Mouse (Mus musculus): ENCODE measurements around the gene Slc30a5.
"Not testable (repeated sequence)": the region's sequence is repeated elsewhere in the genome, so short reads cannot be mapped to it uniquely, and the experiment has no call there.

The Slc30a5 gene

GRCm38 (mm10) chr13:100841741-100842140, 8.5 kb upstream of the Slc30a5 start:
- DNase-seq (ENCODE audit: low spot score): no peak

GRCm38 (mm10) chr13:100834777-100835176, 1.6 kb upstream of the Slc30a5 start:
- no peak for DNase-seq (ENCODE audit: low spot score)

GRCm38 (mm10) chr13:100833640-100834002, 394 bp upstream of the Slc30a5 start:
- no peak for DNase-seq (ENCODE audit: low spot score)

- DNase-seq (ENCODE audit: low spot score): no peak
Measured at GRCm38 (mm10) chr13:100832188-100832587, 1.0 kb downstream of the Slc30a5 start.

- DNase-seq (ENCODE audit: low spot score): no peak
Measured at GRCm38 (mm10) chr13:100831123-100831522, 2.1 kb downstream of the Slc30a5 start.

- DNase-seq (ENCODE audit: low spot score): no peak
Measured at GRCm38 (mm10) chr13:100825627-100826410, 7.4 kb downstream of the Slc30a5 start.

- no peak for DNase-seq (ENCODE audit: low spot score)
Measured at GRCm38 (mm10) chr13:100824916-100825315, 8.3 kb downstream of the Slc30a5 start.

- DNase-seq (ENCODE audit: low spot score): no peak
Measured at GRCm38 (mm10) chr13:100824306-100824705, 8.9 kb downstream of the Slc30a5 start.

GRCm38 (mm10) chr13:100823863-100824262, 9.4 kb downstream of the Slc30a5 start:
- no peak for DNase-seq (ENCODE audit: low spot score)

GRCm38 (mm10) chr13:100814451-100814850, 18.8 kb downstream of the Slc30a5 start:
- no peak for DNase-seq (ENCODE audit: low spot score)

- DNase-seq (ENCODE audit: low spot score): no peak
Measured at GRCm38 (mm10) chr13:100805776-100806175, 27.5 kb downstream of the Slc30a5 start.

GRCm38 (mm10) chr13:100797171-100797570, 36.1 kb downstream of the Slc30a5 start:
- no peak for DNase-seq (ENCODE audit: low spot score)

- no peak for DNase-seq (ENCODE audit: low spot score)
Measured at GRCm38 (mm10) chr13:100789083-100789482, 44.1 kb downstream of the Slc30a5 start.

GRCm38 (mm10) chr13:100788057-100788456, 45.2 kb downstream of the Slc30a5 start:
- DNase-seq (ENCODE audit: low spot score): not testable (repeated sequence)

GRCm38 (mm10) chr13:100787316-100788010, 45.8 kb downstream of the Slc30a5 start:
- peak; percentile 59 for DNase-seq (ENCODE audit: low spot score)

GRCm38 (mm10) chr13:100786414-100786867, 46.8 kb downstream of the Slc30a5 start, which contains the start of gene Ccnb1:
Ccnb1 (minus strand) TSS chr13:100786570.
- DNase-seq (ENCODE audit: low spot score): peak; percentile 93

- DNase-seq (ENCODE audit: low spot score): no peak
Measured at GRCm38 (mm10) chr13:100785806-100786413, 47.3 kb downstream of the Slc30a5 start.

GRCm38 (mm10) chr13:100777491-100777890, 55.7 kb downstream of the Slc30a5 start:
- no peak for DNase-seq (ENCODE audit: low spot score)

GRCm38 (mm10) chr13:100776710-100777109, 56.5 kb downstream of the Slc30a5 start:
- no peak for DNase-seq (ENCODE audit: low spot score)

GRCm38 (mm10) chr13:100776056-100776419, 57.2 kb downstream of the Slc30a5 start:
- DNase-seq (ENCODE audit: low spot score): no peak

GRCm38 (mm10) chr13:100775252-100776055, 57.8 kb downstream of the Slc30a5 start, which contains the start of gene Cenph:
Cenph (minus strand) TSS chr13:100775899.
- DNase-seq (ENCODE audit: low spot score): peak; percentile 86

GRCm38 (mm10) chr13:100774704-100775103, 58.5 kb downstream of the Slc30a5 start:
- DNase-seq (ENCODE audit: low spot score): no peak

Data from urinary bladder, postnatal 14 days (tissue).